Mouse (Mus musculus) T-helper 2 cell (primary cell): ENCODE measurements at regions not wholly inside any gene's neighbourhood (a gene's known extent, or its start where the extent isn't known, plus 50 kb on each side); places are given as distances from the start of the nearest gene placed in this dataset.

ENCODE experiments used
- in situ Hi-C: fragments of 300-600 bp; cut with MboI, MseI; formaldehyde crosslinking; loops from one replicate; pipeline ENCODE4 v1.15.1; 2025; ENCODE audit warnings: high pct_unique_total_duplicates

DNA sequence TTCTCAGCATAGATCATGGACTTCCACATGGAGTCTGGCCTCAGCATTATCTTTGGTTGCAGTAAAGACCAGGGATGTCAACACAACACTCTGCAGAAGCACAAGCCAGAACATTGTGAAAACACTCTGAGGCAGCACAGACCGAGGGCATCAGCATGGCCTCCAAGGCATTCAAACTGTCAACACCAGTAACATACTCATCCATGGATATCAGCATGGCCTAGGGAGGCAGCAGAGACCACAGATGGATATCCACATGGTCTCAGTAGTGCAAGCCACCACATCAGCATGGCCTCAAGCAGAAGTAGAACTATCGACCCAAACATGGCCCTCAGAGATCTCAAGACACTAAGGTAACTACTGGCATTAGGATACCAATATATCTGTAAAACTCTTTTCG is 935.8 kb downstream of the Slitrk1 start:
- in situ Hi-C loops = no loop called here

DNA sequence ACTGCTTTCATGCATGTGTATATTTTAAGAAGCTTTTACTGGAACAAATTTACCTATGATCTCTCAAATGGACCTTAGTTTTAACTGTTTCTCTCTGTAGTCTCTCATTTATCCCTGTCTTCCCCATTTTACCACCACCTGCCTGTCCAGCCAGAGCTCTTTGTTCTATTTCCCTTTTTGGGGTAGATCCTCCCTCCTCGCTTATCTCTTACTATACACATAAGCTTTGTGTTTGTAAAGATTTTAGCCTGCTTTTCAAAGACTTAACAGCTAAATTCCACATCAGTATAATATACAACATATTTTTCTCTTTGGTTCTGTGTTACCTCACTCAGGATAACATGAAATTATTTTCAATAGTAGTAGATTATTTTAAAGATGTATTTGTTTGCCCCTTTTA is 961.9 kb downstream of the Slitrk1 start:
- in situ Hi-C loops = no loop called here

DNA sequence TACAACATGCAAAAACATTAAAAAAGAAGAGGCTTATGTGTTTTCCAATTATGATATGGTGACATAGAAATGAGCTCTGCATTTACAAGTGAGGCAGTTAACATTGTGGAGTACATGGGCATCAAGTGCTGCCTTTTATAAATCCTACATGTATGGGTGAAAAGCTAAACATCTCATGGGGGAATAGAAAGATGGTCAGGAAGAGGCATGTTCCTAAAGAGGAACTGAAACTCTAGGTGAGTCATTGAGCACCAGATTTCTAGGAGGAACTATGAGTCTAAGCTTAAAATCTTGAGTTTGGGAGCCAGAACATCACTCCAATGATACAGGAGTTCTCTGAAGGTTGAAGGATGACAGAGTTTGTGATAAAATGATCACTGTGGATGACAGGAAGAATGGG is 1010.2 kb downstream of the Slitrk1 start:
- in situ Hi-C loops = no loop called here

DNA sequence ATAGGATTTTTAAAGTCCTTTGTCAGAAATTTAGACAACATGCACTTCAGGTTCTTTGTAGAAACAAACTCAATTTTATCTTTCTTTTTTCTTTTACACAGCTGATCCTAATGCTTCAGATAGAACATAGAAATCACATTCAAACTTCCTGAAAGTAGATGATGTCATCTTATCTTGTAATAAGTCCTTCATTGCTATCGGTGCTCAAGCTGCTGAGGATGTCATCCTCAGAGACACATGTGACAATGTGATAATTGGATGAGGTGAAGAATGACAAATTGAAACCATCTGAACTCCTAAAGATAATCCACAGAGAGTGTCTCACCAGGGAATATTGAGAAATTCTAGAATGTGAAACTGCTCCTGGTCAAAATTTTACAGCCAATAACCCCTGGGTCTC is 1012.1 kb downstream of the Slitrk1 start:
- in situ Hi-C loops = no loop called here

DNA sequence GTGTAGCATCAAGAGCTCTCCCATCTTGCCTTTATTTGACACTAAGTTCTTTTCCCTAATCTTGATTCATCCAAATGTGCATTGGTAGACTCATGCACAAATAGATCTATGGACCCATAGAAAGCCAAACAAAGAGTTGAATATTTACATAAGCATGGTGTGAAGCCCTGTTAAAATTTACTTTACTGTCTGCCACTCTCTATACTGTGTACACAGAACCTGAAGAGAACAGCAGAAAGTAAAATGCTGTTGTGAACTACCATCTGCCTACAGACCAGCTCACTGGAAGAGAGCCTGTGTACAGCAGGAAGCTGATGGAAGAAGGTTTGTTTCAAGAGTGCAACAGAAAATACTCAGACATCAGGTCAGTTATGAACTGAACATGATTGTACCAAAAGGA is 1053.1 kb downstream of the Slitrk1 start:
- in situ Hi-C loops = no loop called here

DNA sequence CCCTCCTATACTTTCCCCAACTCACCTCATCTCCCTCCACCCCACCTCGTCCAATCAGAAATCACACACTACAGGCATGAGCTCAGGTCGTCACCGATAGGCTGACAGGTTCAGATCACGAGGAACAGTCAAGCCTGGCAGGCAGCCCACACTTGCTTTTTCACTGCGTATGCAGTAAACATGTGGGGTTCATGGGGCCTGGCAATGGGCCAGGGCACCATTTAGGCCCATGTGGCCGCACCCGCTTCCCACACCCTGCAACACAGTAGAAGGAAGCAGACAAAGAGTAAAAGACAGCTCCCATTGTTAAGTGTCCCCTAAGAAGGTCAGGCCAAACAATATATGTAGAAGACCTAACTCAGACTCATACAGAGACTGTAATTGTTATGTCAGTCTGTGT is 1064.3 kb downstream of the Slitrk1 start:
- in situ Hi-C loops = no loop called here

DNA sequence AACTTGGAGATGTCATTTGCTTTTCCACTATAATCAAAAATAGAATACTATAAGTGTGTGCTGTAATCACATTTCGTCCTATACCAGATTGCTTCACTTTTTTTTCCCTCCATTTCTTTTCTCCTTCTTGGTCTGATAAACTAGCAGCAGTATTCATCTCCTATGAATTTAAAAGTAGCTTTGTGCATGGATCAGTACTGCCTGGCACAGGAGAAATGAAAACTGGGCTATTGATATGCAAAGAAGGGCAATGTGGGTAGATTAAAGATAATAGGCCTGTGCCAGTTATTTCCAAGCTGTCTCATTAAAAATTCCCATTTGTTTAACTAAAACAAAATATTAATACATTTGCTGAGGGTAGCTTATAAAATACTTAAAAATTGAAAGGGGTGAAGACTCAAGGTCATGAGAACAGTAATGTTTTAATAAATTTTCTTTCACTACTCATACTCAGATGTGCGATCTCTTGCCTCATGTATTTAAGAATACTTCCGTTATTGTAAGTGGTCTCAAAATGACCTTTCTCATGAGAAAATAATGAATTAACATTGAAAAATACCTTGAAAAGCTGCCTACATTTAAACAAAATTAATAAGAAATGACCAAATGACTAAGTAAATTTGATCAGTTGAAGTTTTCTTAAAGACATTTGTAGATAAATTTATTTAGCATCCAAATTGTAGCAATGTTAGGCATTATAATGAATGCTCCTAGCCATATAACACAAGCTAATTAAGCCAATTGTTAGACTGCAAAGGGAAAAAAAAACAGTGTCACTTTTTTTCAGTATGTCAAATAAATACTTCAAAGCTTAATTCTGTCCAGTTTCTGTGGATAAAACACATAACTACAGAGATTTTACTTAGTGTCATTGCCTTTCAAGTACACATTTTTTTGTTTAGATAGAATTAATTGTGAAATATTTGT is 1068.4 kb downstream of the Slitrk1 start:
- in situ Hi-C loops = no loop called here

DNA sequence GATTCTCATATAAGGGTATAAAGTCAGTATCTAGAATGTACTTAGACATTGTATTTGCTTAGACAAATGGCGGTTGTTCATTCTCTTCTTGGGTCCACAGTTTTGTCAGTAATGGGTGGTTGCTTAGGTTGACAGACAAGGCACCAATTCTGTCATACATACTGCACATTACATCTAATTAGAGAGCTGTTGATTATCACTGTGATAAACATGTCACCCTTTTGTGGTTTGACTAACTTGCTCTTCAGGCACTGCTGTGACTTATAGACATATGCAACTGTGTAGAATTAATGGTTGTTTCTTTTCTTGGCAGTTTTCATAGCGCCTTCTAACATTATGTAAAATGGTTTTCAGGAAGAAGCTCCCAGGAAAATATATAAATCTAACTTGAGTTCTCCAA is 1069.4 kb downstream of the Slitrk1 start:
- in situ Hi-C loops = no loop called here

DNA sequence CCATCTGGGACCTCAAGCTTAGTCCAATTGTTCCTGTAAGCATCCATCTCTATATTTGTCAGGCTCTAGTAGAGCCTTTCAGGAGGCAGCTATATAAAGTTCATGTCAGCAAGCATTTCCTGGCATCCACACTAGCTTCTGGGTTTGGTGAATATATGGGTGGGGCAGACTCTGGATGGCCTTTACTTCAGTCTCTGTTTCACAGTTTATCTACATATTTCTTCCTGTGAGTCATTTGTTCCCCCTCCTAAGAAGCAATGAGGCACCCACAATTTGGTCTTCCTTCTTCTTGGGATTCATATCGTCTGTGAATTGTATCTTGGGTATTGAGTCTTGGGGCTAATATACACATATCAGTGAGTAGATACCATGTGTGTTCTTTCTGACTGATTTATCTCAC is 1081.0 kb downstream of the Slitrk1 start:
- in situ Hi-C loops = no loop called here

DNA sequence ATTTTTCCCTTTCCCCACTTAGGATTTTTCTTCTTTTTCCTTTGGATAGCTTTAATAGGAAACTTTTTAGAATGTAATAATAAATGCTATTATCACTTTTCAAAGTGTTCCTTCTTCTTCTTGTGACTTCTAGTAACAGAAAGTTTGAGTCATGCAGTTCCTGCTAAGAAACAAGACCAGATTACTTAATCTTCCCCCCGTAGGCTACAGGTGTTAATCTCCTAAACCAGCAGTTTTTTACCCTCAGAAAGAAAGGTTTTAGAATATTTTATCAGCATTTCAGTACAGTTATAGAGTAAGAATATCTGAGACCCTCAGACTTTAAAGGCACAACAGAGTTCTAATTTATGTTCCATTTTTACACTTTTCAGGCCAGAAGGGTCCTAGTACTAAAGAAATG is 1128.7 kb downstream of the Slitrk1 start:
- in situ Hi-C loops = loop anchor here (10.0 kb wide), 1 partner anchor 1590 kb away; no protein-coding TSS in a partner anchor
